Mouse (Mus musculus): ENCODE measurements around the gene Mtch1.
"Not testable (repeated sequence)": the region's sequence is repeated elsewhere in the genome, so short reads cannot be mapped to it uniquely, and the experiment has no call there.

The Mtch1 gene

GRCm38 (mm10) chr17:29347645-29348256 lies at the start of gene Mtch1:
Gene Mtch1 (minus strand): TSS chr17:29347934.
- DNase-seq (ENCODE audit: low spot score in 2 of 2): peak; percentile 99 to 100

- DNase-seq (ENCODE audit: low spot score in 2 of 2): peak; percentile 72 to 82
Measured at GRCm38 (mm10) chr17:29396821-29397242, 49.1 kb upstream of the Mtch1 start.

- DNase-seq (ENCODE audit: low spot score in 2 of 2): no peak
Measured at GRCm38 (mm10) chr17:29396056-29396799, 48.5 kb upstream of the Mtch1 start.

- no peak for DNase-seq (ENCODE audit: low spot score in 2 of 2)
Measured at GRCm38 (mm10) chr17:29395381-29395780, 47.6 kb upstream of the Mtch1 start.

- not testable (repeated sequence) for DNase-seq (ENCODE audit: low spot score in 2 of 2)
Measured at GRCm38 (mm10) chr17:29394761-29395160, 47.0 kb upstream of the Mtch1 start.

GRCm38 (mm10) chr17:29394106-29394760 lies 46.5 kb upstream of the Mtch1 start:
- DNase-seq (ENCODE audit: low spot score in 2 of 2): no peak

GRCm38 (mm10) chr17:29393335-29394089 lies 45.8 kb upstream of the Mtch1 start:
- DNase-seq (ENCODE audit: low spot score in 2 of 2): no peak

- no peak for DNase-seq (ENCODE audit: low spot score in 2 of 2)
Measured at GRCm38 (mm10) chr17:29391280-29391679, 43.5 kb upstream of the Mtch1 start.

GRCm38 (mm10) chr17:29388978-29389377 lies 41.2 kb upstream of the Mtch1 start:
- no peak for DNase-seq (ENCODE audit: low spot score in 2 of 2)

GRCm38 (mm10) chr17:29385746-29386145 lies 38.0 kb upstream of the Mtch1 start:
- no peak for DNase-seq (ENCODE audit: low spot score in 2 of 2)

- DNase-seq (ENCODE audit: low spot score in 2 of 2): no peak
Measured at GRCm38 (mm10) chr17:29384850-29385438, 37.2 kb upstream of the Mtch1 start.

GRCm38 (mm10) chr17:29383923-29384322 lies 36.2 kb upstream of the Mtch1 start:
- DNase-seq (ENCODE audit: low spot score in 2 of 2): no peak

GRCm38 (mm10) chr17:29382417-29382816 lies 34.7 kb upstream of the Mtch1 start:
- no peak for DNase-seq (ENCODE audit: low spot score in 2 of 2)

- DNase-seq (ENCODE audit: low spot score in 2 of 2): peak; percentile 55 to 76
Measured at GRCm38 (mm10) chr17:29381472-29381871, 33.7 kb upstream of the Mtch1 start.

- no peak for DNase-seq (ENCODE audit: low spot score in 2 of 2)
Measured at GRCm38 (mm10) chr17:29380241-29380640, 32.5 kb upstream of the Mtch1 start.

- DNase-seq (ENCODE audit: low spot score in 2 of 2): no peak
Measured at GRCm38 (mm10) chr17:29378056-29378455, 30.3 kb upstream of the Mtch1 start.

- no peak for DNase-seq (ENCODE audit: low spot score in 2 of 2)
Measured at GRCm38 (mm10) chr17:29375871-29376270, 28.1 kb upstream of the Mtch1 start.

GRCm38 (mm10) chr17:29370984-29371723 lies 23.4 kb upstream of the Mtch1 start:
- DNase-seq (ENCODE audit: low spot score in 2 of 2): peak; percentile 84 to 91

- no peak for DNase-seq (ENCODE audit: low spot score in 2 of 2)
Measured at GRCm38 (mm10) chr17:29368726-29369125, 21.0 kb upstream of the Mtch1 start.

- DNase-seq (ENCODE audit: low spot score in 2 of 2): no peak
Measured at GRCm38 (mm10) chr17:29365105-29365621, 17.4 kb upstream of the Mtch1 start.

- DNase-seq (ENCODE audit: low spot score in 2 of 2): no peak
Measured at GRCm38 (mm10) chr17:29363109-29363508, 15.4 kb upstream of the Mtch1 start.
